Mouse (Mus musculus): ENCODE results near the gene Crabp2. TPM values are rescaled to one million over a fixed set of nuclear protein-coding genes. Genes with fewer than 3 reads are reported as not detected.

Gene Crabp2
- polyA plus RNA-seq, 1 experiment, result not detected

DNA sequence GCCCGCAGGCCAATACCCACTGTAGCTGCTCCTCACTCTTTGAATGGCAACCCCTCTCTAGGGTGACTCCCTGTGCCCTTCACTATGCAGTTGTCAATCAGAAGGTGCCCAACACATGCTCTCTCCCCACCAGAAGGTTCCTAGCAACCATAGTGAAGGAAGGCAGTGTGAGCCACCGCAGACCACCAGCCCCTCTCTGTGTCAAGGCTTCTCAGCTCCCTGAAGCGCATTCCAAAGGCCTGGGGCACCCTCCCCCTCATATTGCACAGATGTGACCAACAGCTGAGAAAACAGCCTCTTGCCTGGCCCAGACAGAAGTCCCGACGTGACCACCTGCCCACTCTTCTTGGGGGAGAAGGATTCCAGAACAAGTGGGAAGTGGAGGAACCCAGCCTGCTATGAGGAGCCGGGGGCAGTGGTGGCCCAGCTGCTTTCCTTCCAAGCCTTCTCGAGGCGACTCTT is 23.8 kb downstream of the Crabp2 start:
- H3K4me1 ChIP-seq (ENCODE audit: control insufficient read depth, insufficient read depth, insufficient read length, low read length), result peaks cover 8% of the 10 kb centered on the region
- peak overlapping the region; percentile 61 for H3K4me3 ChIP-seq (ENCODE audit: low read depth, low read length)
- no peak overlapping the region for H3K27ac ChIP-seq (ENCODE audit: insufficient read depth, low read depth, low read length)
- H3K36me3 ChIP-seq (ENCODE audit: control insufficient read depth, insufficient read depth, low read length), result no peaks in the 10 kb centered on the region
- WGBS, result 52% methylated on average over 8 of the region's 8 CpGs
- TF ChIP-seq POLR2A (IDR thresholded peaks at IDR 0.05; ENCODE audit: low read depth, low read length), result no peak
- no peak for TF ChIP-seq CTCF (IDR thresholded peaks at IDR 0.05; ENCODE audit: extremely low read depth, insufficient read length, insufficient replicate concordance, low read depth, low read length)
- H3K27me3 ChIP-seq (ENCODE audit: control insufficient read depth, insufficient read depth, low read length), result peaks cover 28% of the 10 kb centered on the region

GRCm38 (mm10) chr3:87972776-87973175 is 24.3 kb downstream of the Crabp2 start:
- peaks cover 28% of the 10 kb centered on the region for H3K27me3 ChIP-seq (ENCODE audit: control insufficient read depth, insufficient read depth, low read length)
- no peak overlapping the region for H3K27ac ChIP-seq (ENCODE audit: insufficient read depth, low read depth, low read length)
- no peaks in the 10 kb centered on the region for H3K36me3 ChIP-seq (ENCODE audit: control insufficient read depth, insufficient read depth, low read length)
- H3K4me1 ChIP-seq (ENCODE audit: control insufficient read depth, insufficient read depth, insufficient read length, low read length), result peaks cover 8% of the 10 kb centered on the region
- TF ChIP-seq CTCF (IDR thresholded peaks at IDR 0.05; ENCODE audit: extremely low read depth, insufficient read length, insufficient replicate concordance, low read depth, low read length) (no peak), POLR2A (IDR thresholded peaks at IDR 0.05; ENCODE audit: low read depth, low read length) (no peak)
- peak overlapping the region; percentile 61; the same call in 1 of the 2 replicates for H3K4me3 ChIP-seq (ENCODE audit: low read depth, low read length)
- WGBS, result 54% methylated on average over 5 of the region's 5 CpGs

GRCm38 (mm10) chr3:87973593-87974380 is 25.3 kb downstream of the Crabp2 start:
- peaks cover 28% of the 10 kb centered on the region for H3K27me3 ChIP-seq (ENCODE audit: control insufficient read depth, insufficient read depth, low read length)
- no peak for TF ChIP-seq CTCF (IDR thresholded peaks at IDR 0.05; ENCODE audit: extremely low read depth, insufficient read length, insufficient replicate concordance, low read depth, low read length)
- no peak for TF ChIP-seq POLR2A (IDR thresholded peaks at IDR 0.05; ENCODE audit: low read depth, low read length)
- H3K27ac ChIP-seq (ENCODE audit: insufficient read depth, low read depth, low read length), result no peak overlapping the region
- 80% methylated on average over 14 of the region's 14 CpGs for WGBS
- no peaks in the 10 kb centered on the region for H3K36me3 ChIP-seq (ENCODE audit: control insufficient read depth, insufficient read depth, low read length)
- peak overlapping the region; percentile 12; the same call in 1 of the 2 replicates for H3K4me3 ChIP-seq (ENCODE audit: low read depth, low read length)
- peaks cover 8% of the 10 kb centered on the region for H3K4me1 ChIP-seq (ENCODE audit: control insufficient read depth, insufficient read depth, insufficient read length, low read length)

GRCm38 (mm10) chr3:87974381-87974987 is 26.0 kb downstream of the Crabp2 start:
- TF ChIP-seq POLR2A (IDR thresholded peaks at IDR 0.05; ENCODE audit: low read depth, low read length) (no peak), CTCF (IDR thresholded peaks at IDR 0.05; ENCODE audit: extremely low read depth, insufficient read length, insufficient replicate concordance, low read depth, low read length) (no peak)

DNA sequence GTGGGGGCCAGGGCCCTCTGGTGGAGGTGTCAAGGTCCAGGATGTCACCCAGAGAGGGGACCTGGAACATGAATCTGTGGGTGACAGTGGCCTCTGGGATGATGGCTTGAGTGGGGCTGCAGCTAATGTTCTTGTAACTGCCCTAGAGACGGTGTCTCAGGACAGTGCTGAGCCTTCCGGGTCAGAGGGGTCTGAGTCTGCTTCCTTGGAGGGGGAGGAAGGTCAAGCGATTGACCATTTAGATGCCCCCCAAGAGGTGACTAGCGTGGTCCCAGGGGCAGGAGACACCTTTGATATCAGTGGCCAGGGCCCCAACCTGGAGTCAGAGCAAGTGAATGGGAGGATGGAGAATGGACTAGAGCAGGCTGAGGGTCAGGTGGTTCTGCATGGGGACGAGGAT is 31.0 kb downstream of the Crabp2 start:
- H3K4me1 ChIP-seq (ENCODE audit: control insufficient read depth, insufficient read depth, insufficient read length, low read length), result peaks cover 16% of the 10 kb centered on the region
- no peak overlapping the region for H3K4me3 ChIP-seq (ENCODE audit: low read depth, low read length)
- H3K27ac ChIP-seq (ENCODE audit: insufficient read depth, low read depth, low read length), result no peak overlapping the region
- no peaks in the 10 kb centered on the region for H3K36me3 ChIP-seq (ENCODE audit: control insufficient read depth, insufficient read depth, low read length)
- WGBS, result 88% methylated on average over 5 of the region's 5 CpGs
- TF ChIP-seq CTCF (IDR thresholded peaks at IDR 0.05; ENCODE audit: extremely low read depth, insufficient read length, insufficient replicate concordance, low read depth, low read length), result no peak
- no peak for TF ChIP-seq POLR2A (IDR thresholded peaks at IDR 0.05; ENCODE audit: low read depth, low read length)
- no peaks in the 10 kb centered on the region for H3K27me3 ChIP-seq (ENCODE audit: control insufficient read depth, insufficient read depth, low read length)

More at GRCm38 (mm10) chr3:87974381-87974987, 26.0 kb downstream of the Crabp2 start:
- peaks cover 8% of the 10 kb centered on the region for H3K4me1 ChIP-seq (ENCODE audit: control insufficient read depth, insufficient read depth, insufficient read length, low read length)
- no peak overlapping the region for H3K27ac ChIP-seq (ENCODE audit: insufficient read depth, low read depth, low read length)
- H3K27me3 ChIP-seq (ENCODE audit: control insufficient read depth, insufficient read depth, low read length), result peaks cover 28% of the 10 kb centered on the region
- H3K36me3 ChIP-seq (ENCODE audit: control insufficient read depth, insufficient read depth, low read length), result no peaks in the 10 kb centered on the region
- H3K4me3 ChIP-seq (ENCODE audit: low read depth, low read length), result no peak overlapping the region
- 44% methylated on average over 12 of the region's 12 CpGs for WGBS

GRCm38 (mm10) chr3:87980085-87980484 is 31.6 kb downstream of the Crabp2 start:
- 64% methylated on average over 3 of the region's 3 CpGs for WGBS
- H3K4me1 ChIP-seq (ENCODE audit: control insufficient read depth, insufficient read depth, insufficient read length, low read length), result peaks cover 16% of the 10 kb centered on the region

GRCm38 (mm10) chr3:87980728-87981127 is 32.3 kb downstream of the Crabp2 start:
- TF ChIP-seq POLR2A (IDR thresholded peaks at IDR 0.05; ENCODE audit: low read depth, low read length) (no peak), CTCF (IDR thresholded peaks at IDR 0.05; ENCODE audit: extremely low read depth, insufficient read length, insufficient replicate concordance, low read depth, low read length) (no peak)
- Histone ChIP-seq H3K27ac (ENCODE audit: insufficient read depth, low read depth, low read length) (no peak overlapping the region), H3K27me3 (ENCODE audit: control insufficient read depth, insufficient read depth, low read length) (no peaks in the 10 kb centered on the region), H3K4me3 (ENCODE audit: low read depth, low read length) (no peak overlapping the region), H3K4me1 (ENCODE audit: control insufficient read depth, insufficient read depth, insufficient read length, low read length) (peaks cover 16% of the 10 kb centered on the region), H3K36me3 (ENCODE audit: control insufficient read depth, insufficient read depth, low read length) (no peaks in the 10 kb centered on the region)
- WGBS, result 86% methylated on average over 5 of the region's 5 CpGs

More at GRCm38 (mm10) chr3:87980085-87980484, 31.6 kb downstream of the Crabp2 start:
- TF ChIP-seq CTCF (IDR thresholded peaks at IDR 0.05; ENCODE audit: extremely low read depth, insufficient read length, insufficient replicate concordance, low read depth, low read length), result no peak
- TF ChIP-seq POLR2A (IDR thresholded peaks at IDR 0.05; ENCODE audit: low read depth, low read length), result no peak
- H3K27me3 ChIP-seq (ENCODE audit: control insufficient read depth, insufficient read depth, low read length), result no peaks in the 10 kb centered on the region
- no peaks in the 10 kb centered on the region for H3K36me3 ChIP-seq (ENCODE audit: control insufficient read depth, insufficient read depth, low read length)
- H3K27ac ChIP-seq (ENCODE audit: insufficient read depth, low read depth, low read length), result no peak overlapping the region
- no peak overlapping the region for H3K4me3 ChIP-seq (ENCODE audit: low read depth, low read length)

All from small intestine, adult 2 months (tissue).